Mouse (Mus musculus): Measurements from ENCODE around the gene Eml2.

Gene Eml2

DNA sequence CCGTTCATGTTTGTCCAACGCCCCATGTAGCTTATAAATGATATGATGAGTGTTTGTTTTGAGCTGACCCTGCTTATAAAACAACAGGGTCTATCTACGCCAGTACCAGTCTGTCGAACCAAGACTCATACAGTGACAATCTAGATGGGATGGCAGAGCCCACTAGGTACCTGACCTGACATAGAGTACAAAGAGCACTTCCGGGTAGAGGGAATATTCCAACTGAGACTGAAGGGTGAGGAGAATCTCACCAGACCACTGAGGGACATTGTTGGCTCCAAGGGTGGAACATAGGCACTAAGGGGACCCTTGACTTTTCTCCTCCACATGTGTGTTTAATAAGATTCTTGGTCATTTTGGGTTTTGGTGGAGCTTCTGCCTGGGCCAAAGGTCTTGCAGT lies 53.2 kb downstream of the Eml2 start:
- DNase-seq (ENCODE audit: low read depth, low spot score): no peak

DNA sequence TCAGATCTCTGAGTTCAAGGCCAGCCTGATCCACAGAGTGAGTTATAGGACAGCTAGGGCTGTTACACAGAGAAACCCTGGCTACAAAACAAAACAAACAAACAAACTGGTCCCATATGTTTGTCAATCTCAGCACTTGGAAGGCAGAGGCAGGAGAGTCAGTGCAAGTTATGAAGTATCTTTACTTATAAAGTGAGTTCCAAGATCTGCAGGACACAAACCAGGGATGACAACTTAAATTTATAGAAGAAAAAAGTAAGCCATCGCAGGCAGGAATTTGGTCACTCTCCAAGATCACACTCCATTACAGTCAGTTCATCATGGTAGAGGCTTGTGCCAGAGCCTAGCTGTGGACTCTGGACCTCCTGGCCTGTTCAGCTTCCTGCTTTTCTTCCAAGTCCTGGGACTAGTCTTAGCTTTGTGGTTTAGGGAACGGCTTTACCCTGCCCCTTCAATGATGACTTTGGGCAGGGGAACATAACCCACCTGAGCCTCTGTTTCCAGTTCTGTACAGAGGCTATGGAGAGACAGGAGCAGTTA lies 53.9 kb downstream of the Eml2 start:
- DNase-seq (ENCODE audit: low read depth, low spot score): no peak

DNA sequence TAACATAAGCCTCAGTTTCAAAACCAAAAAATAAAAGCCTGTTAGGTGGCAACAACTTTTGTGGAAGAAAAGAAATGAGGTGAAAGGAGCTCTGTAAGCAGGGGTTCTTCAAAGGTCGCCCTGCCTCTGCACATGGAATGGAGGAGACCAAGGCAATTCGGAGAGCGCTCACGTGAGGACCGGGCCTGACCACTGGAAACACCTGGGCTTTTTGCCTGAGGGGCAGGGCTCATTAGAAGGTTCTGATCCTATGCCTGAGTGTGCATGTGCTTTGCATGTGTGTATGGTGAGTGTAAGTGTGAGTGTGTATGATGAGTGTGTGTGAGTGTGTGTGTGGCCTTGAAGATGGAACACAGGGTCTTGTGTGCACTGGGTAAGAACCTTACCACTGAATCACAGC lies 54.7 kb downstream of the Eml2 start:
- no peak for DNase-seq (ENCODE audit: low read depth, low spot score)

DNA sequence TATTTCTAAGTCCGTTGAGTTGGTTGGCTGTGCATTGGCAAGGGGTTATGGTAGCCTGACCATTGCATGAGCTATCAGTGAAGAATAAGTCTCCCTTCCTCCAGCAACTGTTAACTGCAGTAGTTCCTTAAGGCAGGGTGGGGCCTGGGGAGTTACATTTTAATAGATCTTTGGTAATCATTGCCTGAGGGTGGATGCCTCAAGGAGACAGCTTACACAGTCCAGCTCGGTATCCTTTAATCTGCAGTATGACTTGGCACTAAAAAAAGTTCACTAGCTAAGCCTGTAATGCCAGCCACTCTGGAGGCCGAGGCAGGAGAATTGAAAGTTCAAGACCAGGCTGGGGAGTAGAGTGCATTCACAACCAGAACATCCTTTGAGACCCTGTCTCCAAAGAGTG lies 55.6 kb downstream of the Eml2 start:
- DNase-seq (ENCODE audit: low read depth, low spot score): no peak

DNA sequence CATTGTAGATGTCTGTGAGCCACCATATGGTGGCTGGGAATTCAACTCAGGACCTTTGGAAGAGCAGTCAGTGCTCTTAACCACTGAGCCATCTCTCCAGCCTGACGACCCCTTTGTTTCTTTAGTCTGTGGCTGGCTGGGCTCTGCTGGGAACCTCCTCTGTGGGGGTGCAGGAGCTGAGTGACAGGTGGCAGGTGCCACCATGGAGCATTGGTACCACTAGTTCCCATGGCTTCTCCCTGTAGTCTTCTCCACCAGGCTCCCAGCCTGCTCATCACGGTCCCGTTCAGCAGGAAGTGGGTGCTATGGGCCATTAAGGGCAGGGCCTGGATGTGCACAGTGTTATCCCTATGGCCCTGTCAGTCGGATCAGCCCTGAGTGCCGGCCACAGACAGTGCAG lies 58.4 kb downstream of the Eml2 start:
- no peak for DNase-seq (ENCODE audit: low read depth, low spot score)

DNA sequence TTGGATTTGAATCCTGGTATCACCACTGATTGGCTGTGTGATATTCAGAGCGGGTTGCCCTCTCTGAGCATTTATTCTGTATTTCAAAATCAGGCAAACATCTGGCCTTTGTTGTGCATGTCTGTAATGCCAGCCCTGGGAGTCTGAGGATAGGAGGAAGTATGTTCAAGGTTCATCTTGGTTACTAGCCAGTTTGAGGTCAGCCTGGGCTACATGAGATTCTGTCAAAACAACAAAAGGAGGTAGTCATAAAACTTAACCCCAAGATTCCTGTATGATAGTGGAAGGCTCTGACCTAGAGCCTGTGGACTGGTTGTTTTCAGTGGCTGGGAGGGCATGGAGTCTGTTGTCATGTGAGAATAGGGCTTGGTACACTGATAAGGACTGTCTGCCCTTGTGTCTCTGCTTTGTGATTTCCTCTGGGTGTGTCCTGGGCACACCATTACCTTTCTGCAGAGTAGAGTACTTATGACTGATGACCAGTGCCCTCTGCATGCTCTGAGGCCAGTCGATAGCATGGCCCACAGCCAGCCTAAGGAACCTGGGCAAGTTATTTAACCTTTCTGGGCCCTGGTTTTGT lies 59.0 kb downstream of the Eml2 start:
- DNase-seq (ENCODE audit: low read depth, low spot score): no peak

DNA sequence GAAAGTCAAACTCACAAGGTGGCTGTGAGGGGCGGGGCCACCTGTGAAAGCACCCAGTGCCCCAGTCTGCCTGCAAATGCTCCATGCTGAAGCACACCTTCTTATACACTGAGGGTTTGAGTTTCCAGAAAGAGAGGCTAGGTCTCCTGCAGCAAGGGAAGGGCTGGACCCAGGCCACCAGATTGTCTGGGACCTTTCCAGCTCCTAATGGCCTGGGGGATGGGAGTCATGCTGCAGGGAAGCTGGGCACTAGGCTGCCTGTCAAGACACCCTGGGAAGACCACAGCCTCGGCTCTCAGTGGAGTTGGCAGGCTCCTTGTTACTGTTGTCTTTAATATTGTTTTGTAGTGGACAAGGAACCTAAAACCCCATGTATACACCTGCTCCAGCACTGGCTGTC lies 60.2 kb downstream of the Eml2 start:
- no peak for DNase-seq (ENCODE audit: low read depth, low spot score)

DNA sequence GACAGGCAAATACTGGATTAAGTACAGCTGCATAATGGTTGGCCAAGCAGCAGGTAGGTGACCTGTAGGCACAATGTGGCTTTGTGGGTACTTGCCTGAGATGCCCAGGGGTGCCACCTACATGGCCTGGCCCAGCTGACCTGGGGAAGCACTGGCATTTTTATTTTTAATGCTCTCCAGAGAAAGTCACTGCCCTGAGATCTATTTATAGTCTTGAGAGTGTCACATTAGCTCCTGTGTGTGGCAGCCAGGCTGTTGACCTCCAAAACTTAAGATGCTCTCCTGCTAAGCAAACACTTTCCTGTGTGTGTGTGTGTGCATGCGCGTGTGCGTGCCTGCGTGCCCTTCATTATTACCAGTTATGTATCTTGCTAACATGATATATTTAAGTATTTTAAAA lies 62.1 kb downstream of the Eml2 start:
- no peak for DNase-seq (ENCODE audit: low read depth, low spot score)

DNA sequence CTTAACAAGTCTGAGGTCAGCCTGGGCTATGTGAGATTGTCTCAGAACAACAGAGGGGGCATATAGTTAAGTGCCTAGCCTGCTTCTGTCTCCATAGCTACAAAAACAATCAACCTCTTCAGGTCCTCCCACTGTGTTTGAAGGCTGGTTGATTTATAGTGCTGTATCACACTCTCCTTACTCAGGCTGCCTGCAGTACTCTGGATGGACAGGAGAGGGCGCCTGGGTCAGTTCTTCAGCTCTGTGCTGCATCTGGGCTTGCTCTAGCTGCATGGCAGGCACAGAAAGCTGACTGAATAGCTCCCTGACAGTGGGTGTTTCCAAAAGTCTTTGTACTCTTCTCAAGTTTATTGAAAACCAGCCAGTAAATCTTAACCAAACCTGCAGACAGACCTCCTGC lies 63.2 kb downstream of the Eml2 start:
- peak; percentile 91 for DNase-seq (ENCODE audit: low read depth, low spot score)

DNA sequence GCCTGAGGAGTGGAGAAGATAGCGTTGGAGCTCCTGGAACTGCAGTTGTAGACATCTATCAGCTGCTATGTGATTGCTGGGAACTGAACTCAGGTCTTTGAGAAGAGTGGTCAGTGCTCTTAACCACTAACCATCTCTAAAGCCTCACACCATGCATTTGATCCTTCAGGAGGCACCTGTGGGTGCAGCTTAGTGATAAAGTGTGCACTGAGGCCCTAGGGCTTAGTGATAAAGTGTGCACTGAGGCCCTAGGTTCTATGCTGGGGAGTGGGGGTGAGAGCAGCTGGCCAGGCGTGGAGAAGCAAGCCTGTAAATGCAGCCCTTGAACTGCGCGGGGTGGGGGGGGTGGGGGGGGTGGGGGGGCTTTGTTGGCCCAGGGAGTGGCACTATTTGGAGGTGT lies 63.8 kb downstream of the Eml2 start:
- DNase-seq (ENCODE audit: low read depth, low spot score): no peak

DNA sequence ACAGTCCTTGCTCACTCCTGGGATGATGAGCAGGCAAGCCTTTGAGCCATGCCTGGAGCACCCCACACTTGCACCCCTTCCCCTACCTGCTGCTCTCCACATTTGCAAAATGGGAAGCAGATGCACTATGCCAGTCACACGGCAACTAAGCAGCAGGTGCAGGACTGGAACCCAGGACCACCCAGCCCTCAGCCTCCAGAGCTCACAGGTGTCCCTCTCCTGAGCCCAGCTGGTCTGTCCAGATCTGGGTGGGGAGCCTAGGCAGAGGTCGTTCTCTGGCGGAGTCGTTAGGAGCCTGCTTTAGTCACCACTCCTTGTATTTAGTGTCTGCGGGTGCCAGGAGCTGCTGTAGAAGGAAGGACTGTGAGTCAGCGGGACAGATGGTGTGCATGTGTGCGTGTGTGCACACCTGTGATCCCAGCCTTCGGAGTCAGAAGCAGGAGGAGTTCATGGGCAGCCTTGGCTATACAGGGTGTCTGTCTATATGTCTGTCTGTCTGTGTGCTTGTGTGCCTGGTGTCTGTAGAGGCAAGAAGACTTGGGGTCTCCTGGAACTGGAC lies 64.8 kb downstream of the Eml2 start:
- no peak for DNase-seq (ENCODE audit: low read depth, low spot score)

DNA sequence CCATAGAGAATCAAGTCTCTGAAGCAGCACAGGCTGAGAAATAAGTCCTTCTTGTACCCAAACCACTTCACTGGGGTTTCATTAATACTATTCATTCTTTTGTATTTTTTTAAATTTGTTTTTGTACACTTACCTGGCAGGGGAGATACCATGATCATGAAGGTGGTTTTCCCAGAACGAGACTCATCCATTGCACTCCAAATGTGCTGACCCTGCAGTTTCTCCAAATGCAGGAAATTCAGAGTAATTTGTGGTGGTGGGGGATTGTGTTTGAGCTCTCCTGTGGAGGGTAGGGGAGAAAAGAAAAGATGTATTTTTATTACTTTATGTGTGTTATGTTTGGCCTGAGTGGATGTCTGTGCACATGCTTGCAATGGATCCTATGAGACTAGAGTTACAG lies 65.8 kb downstream of the Eml2 start:
- DNase-seq (ENCODE audit: low read depth, low spot score): no peak

DNA sequence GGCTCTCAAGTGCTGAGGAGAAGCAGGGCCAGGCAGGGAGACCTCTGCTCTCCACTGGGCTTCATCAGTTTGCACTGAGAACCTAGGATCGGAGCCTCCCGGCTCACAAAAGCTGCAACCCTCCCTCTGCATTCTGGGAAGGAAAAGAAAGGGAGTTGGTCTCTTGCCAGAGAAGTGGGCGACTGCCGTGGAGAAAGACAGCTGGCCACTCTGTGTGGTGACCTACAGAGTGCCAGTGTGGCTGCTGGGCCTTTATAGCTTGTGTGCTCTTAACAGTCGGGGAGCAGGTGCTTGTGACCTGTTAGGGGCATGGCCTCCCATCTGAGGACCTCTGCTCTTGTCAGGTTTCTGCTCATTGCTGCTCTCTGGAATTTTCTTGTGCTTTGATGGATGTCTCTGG lies 67.6 kb downstream of the Eml2 start:
- no peak for DNase-seq (ENCODE audit: low read depth, low spot score)

DNA sequence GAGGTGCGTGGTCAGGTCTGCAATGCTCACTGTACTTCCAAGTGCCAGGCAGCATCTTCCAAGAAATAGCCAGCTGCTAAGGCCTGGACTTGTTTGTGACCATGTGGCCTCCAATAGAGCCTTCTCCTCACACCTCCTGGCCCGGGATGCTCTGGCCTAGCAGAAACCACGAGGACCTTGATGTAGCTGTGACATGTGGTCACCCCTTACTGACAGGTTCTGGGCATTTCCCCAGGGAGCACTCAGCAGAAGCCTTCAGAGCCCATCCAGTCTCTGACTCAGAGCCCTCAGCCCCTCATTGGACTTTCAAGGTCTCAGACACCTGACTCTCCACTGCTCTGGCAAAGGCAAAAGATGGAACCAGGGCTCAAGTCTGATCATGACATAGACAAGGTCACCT lies 68.9 kb downstream of the Eml2 start:
- no peak for DNase-seq (ENCODE audit: low read depth, low spot score)

DNA sequence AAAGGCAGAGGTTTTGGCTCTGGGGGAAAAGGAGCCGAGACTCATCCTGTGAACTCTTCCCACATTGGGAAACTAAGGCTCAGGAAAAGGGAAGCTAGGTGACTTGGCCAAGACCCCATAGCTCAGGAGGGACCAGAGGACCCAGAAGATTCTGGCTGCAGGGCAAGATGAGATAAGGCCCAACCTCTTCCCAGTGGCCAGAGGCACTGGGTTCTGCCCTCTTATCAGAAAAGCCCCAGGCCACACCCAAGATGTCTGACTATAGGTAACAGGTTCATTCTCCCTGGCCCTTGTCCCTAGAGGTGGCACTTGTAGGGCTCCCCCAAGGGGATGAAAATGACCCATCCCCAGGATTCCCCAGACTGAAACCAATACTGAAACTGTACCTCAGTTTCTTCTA lies 70.6 kb downstream of the Eml2 start:
- DNase-seq (ENCODE audit: low read depth, low spot score): no peak

DNA sequence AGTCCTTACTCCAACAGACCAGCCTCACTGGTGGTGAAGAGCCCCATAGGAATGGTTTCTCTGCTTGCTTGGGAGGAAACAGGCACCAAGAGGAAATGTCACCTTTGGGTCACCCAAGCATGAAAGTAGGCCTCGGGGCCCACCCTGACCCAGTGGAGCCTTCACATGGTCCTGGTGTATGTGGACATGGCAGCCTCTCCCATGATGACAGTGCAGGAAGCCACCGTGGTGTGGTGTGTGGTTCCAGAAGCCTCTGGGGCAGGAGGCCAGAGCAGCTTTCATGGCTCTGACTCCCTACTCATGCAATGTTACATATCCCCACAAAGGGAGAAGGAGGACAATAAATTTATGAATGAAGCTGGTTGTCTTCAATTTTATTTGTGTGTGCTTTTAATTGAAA lies 71.3 kb downstream of the Eml2 start:
- DNase-seq (ENCODE audit: low read depth, low spot score): no peak

DNA sequence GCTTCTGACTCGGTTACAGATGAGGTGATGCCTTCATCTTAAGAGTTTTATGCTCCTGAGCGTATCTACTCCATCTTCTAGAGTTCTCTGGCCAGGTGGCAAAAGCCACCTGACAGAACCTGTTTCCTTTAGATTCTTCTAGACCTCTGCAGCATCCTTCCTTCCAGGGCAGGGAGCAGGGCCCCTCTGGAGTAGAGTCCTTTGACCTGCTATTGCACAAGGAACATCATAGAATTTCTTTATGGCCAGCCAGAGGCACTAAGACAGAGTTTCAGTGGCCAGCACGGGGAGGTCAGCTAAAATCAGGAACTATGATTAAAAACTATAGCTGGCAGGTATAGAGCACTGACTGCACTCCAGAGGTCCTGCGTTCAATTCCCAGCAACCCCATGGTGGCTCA lies 75.9 kb downstream of the Eml2 start:
- DNase-seq (ENCODE audit: low read depth, low spot score): no peak

DNA sequence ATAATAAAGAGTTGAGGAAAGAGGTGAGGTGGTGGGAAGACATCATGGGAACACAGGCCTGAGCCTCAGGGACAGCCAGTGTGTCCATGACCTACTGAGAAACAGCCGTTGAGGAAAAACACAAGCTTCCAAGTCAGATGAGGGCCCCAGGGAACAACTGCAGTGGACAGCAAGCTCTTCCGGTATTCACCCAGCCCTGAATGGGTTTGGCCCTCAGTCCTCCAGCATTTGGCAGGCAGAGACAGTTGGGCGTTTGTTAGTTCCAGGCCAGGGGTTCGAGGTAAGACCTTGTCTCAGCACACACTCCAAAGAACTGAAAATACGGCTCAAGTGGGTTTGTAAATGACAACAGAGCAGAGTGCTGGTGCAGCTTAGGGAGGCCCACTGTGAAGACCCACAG lies 77.2 kb downstream of the Eml2 start:
- DNase-seq (ENCODE audit: low read depth, low spot score): no peak

DNA sequence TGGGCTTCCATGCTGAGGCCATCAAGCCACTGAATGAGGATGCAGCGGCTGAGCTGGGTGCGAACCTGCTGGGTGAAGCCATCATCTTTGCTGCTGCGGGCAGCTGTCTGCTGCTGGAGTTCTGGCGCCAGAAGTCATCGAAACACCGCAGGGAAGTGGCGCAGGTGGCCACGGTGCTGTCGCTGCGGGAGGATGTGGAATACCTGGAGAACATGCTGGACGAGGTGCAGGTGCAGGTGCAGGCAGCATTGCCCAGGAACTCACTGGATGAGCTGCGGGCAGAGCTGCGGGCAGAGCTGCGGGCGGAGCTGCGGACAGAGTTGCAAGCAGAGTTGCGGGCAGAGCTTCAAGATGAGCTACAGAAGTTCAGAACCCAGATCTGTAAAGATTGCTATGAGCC lies 79.2 kb downstream of the Eml2 start:
- no peak for DNase-seq (ENCODE audit: low read depth, low spot score)
